In the genomic region with DNA sequence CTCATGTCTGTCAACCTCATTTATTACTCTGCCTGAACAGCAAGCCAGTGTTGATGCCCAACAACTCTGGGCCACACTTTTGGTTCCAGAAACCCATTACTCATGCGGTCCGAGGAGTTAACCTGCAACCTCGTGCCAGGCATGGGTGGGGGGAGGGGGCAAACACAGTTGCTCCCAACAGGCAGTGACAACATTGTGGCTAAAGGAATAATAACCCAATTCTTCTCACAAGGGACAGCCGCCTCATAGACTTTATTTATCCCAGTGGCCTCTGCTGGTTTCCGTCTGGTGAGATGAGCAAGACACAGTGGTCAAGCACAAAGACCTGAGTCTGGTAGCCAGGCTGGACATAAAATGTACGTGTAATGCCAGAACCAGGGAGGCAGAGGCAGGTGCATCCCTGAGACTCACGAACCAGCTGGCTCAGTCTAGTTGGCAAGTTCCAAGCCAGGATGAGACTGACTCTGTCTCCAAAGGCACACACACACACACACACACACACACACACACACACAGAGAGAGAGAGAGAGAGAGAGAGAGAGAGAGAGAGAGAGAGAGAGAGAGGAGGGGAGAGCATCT, we compare ENCODE assay signal across 20 mouse cellular contexts. TPM values are rescaled to one million over a fixed set of nuclear protein-coding genes. Genes with fewer than 3 reads are reported as not detected.
"Had no signal": no experiment of that assay in that cellular context is flagged by ENCODE, and none has a peak within 500 bp of the region (broad histone marks: within the 10 kb centered on the region; RNA-seq: fewer than 3 reads in every experiment).

No protein-coding gene starts in this region.

- H3K4me1 ChIP-seq: midbrain, embryonic 10.5 days; midbrain, embryonic 12.5 days; neural tube, embryonic 12.5 days had no signal

- H3K27me3 ChIP-seq: liver, embryonic 15.5 days; lung, embryonic 15.5 days; neural tube, embryonic 12.5 days had no signal

- H3K4me3 ChIP-seq: liver, embryonic 15.5 days; lung, embryonic 15.5 days; midbrain, embryonic 10.5 days; midbrain, embryonic 12.5 days; neural tube, embryonic 12.5 days had no signal

- ATAC-seq: liver, postnatal 0 days; lung, postnatal 0 days; midbrain, embryonic 16.5 days had no signal

- H3K36me3 ChIP-seq: liver, embryonic 15.5 days; lung, embryonic 15.5 days; midbrain, embryonic 10.5 days; midbrain, embryonic 12.5 days; neural tube, embryonic 12.5 days had no signal

- DNase-seq: liver, postnatal 0 days; lung, adult 2 months; lung, postnatal 4 days; midbrain, embryonic 14.5 days; right cerebral cortex, postnatal 14 days; right cerebral cortex, postnatal 4 days; spleen, adult 18-20 months; thymus, adult 2 months; thymus, postnatal 25 days; thymus, postnatal 4 days had no signal

- H3K27ac ChIP-seq: liver, embryonic 15.5 days; lung, embryonic 15.5 days; midbrain, embryonic 10.5 days; midbrain, embryonic 12.5 days; neural tube, embryonic 12.5 days had no signal

RNA-seq across cellular contexts. Expression of a gene that starts 28.9 kb away (rescaled TPM):
- polyA plus RNA-seq: liver, embryonic 15.5 days had no signal

RNA-seq across cellular contexts. Expression of a gene that starts 38.5 kb away (rescaled TPM):
- polyA plus RNA-seq: liver, postnatal 0 days; neural tube, embryonic 12.5 days; small intestine, adult 2 months; stomach, embryonic 14.5 days; thymus, adult 2 months; urinary bladder, adult 2 months had no signal
